Mouse (Mus musculus) liver, postnatal 0 days (tissue): ENCODE measurements around the gene Dpagt1.

Source experiments
- CTCF ChIP-seq: sonication (generic); IDR thresholded peaks from 2 replicates; pipeline ENCODE4 v1.5.1; 2016; ENCODE audit warnings: antibody characterized with exemption, low read depth
- EP300 ChIP-seq: IDR thresholded peaks from 2 replicates; pipeline ENCODE4 v1.6.1; 2016; ENCODE audit warnings: antibody characterized with exemption, low read depth, mild to moderate bottlenecking

- TF ChIP-seq CTCF (no peak), EP300 (peak; percentile 69)
Measured at GRCm38 (mm10) chr9:44318076-44318825, 7.6 kb upstream of the Dpagt1 start.
